Mouse (Mus musculus): ENCODE results near the gene Gabra5. TPM values are rescaled to one million over a fixed set of nuclear protein-coding genes. Genes with fewer than 3 reads are reported as not detected.

The Gabra5 gene
- polyA plus RNA-seq, 1 experiment from 2014 or later = 0.29 TPM

GRCm38 (mm10) chr7:57365134-57366012, 144.5 kb downstream of the Gabra5 start:
- Histone ChIP-seq H3K9ac (no peak overlapping the region), H3K4me3 (replicated peaks) (no peak overlapping the region), H3K9me3 (no peaks in the 10 kb centered on the region), H3K4me1 (replicated peaks) (no peaks in the 10 kb centered on the region), H3K27ac (no peak overlapping the region), H3K36me3 (no peaks in the 10 kb centered on the region), H3K27me3 (replicated peaks) (no peaks in the 10 kb centered on the region), H3K4me2 (replicated peaks) (no peak overlapping the region)
- ATAC-seq = no peak
- WGBS = 76% methylated on average over 5 of the region's 5 CpGs

GRCm38 (mm10) chr7:57363812-57364211, 146.0 kb downstream of the Gabra5 start:
- no peak for ATAC-seq

GRCm38 (mm10) chr7:57357871-57358540, 151.9 kb downstream of the Gabra5 start:
- Histone ChIP-seq H3K4me2 (replicated peaks) (no peak overlapping the region), H3K4me1 (replicated peaks) (no peaks in the 10 kb centered on the region), H3K36me3 (no peaks in the 10 kb centered on the region), H3K27me3 (replicated peaks) (no peaks in the 10 kb centered on the region), H3K4me3 (replicated peaks) (no peak overlapping the region), H3K9me3 (no peaks in the 10 kb centered on the region), H3K27ac (no peak overlapping the region), H3K9ac (no peak overlapping the region)
- no peak for ATAC-seq
- 60% methylated on average over 6 of the region's 6 CpGs for WGBS

More at GRCm38 (mm10) chr7:57363812-57364211, 146.0 kb downstream of the Gabra5 start:
- Histone ChIP-seq H3K36me3 (no peaks in the 10 kb centered on the region), H3K27me3 (replicated peaks) (no peaks in the 10 kb centered on the region), H3K4me1 (replicated peaks) (no peaks in the 10 kb centered on the region), H3K27ac (no peak overlapping the region), H3K4me2 (replicated peaks) (no peak overlapping the region), H3K4me3 (replicated peaks) (no peak overlapping the region), H3K9me3 (no peaks in the 10 kb centered on the region), H3K9ac (no peak overlapping the region)
- WGBS = 47% methylated on average over 6 of the region's 6 CpGs

Other genes starting within 250 kb of the Gabra5 start
- gene Gabrg3, start 122.9 kb downstream of the Gabra5 start, polyA plus RNA-seq (2015; fragmentation: Nextera tagmentation; extraction: Ambion mirVana) = 0.68 and 0.78 TPM in 2 replicates
- 2.2 and 2.6 TPM in 2 replicates for gene Gabrb3, start 90.4 kb downstream of the Gabra5 start, polyA plus RNA-seq (2015; fragmentation: Nextera tagmentation; extraction: Ambion mirVana)